Mouse (Mus musculus) G1E (cell line): ENCODE data around the gene 6030468B19Rik.
A peak's percentile ranks its signal among the peaks of the same experiment; 100 is the strongest.

Experiments used
- CTCF ChIP-seq: IDR thresholded peaks from 2 replicates; pipeline ENCODE4 v1.5.1; 2012; ENCODE audit warnings: low read depth, low read length, inconsistent platforms, mixed read lengths
- GATA1 ChIP-seq: IDR thresholded peaks from 2 replicates; pipeline ENCODE4 v1.6.1; 2012; ENCODE audit warnings: borderline replicate concordance, low read length, inconsistent platforms, mixed read lengths
- GATA2 ChIP-seq: IDR thresholded peaks from 2 replicates; pipeline ENCODE4 v1.6.1; 2012; ENCODE audit warnings: low read depth, low read length, inconsistent platforms, borderline replicate concordance
- POLR2AphosphoS5 ChIP-seq: IDR thresholded peaks from 2 replicates; pipeline ENCODE4 v1.6.1; 2012; ENCODE audit warnings: low read depth, low read length, inconsistent platforms; ENCODE audit not compliant: insufficient replicate concordance
- TAL1 ChIP-seq: conservative IDR thresholded peaks from 2 replicates; pipeline ENCODE4 v1.6.1; 2012; ENCODE audit warnings: low read depth, low read length, inconsistent platforms, mixed read lengths

GRCm38 (mm10) chr11:117790286-117790685 is 7.2 kb upstream of the 6030468B19Rik start:
- TF ChIP-seq CTCF (peak; percentile 93), GATA1 (no peak), GATA2 (no peak), TAL1 (no peak), POLR2AphosphoS5 (no peak)
